Mouse (Mus musculus): ENCODE data around the gene Urgcp. TPM values are rescaled to one million over a fixed set of nuclear protein-coding genes. Genes with fewer than 3 reads are reported as not detected.

The Urgcp gene
- polyA plus RNA-seq, 1 experiment from 2014 or later = 29.1 TPM

- Histone ChIP-seq H3K4me2 (no peak overlapping the region), H3K9ac (no peak overlapping the region), H3K36me3 (peaks cover 15% of the 10 kb centered on the region; the same call in 1 of the 2 replicates), H3K9me3 (no peaks in the 10 kb centered on the region), H3K4me1 (replicated peaks) (no peaks in the 10 kb centered on the region), H3K4me3 (no peak overlapping the region), H3K27ac (replicated peaks) (no peak overlapping the region), H3K27me3 (no peaks in the 10 kb centered on the region)
- ATAC-seq (ENCODE audit: low read depth) = no peak
- WGBS = 93% methylated on average over 6 of the region's 6 CpGs
These were observed 17.9 kb upstream of the Urgcp start for GRCm38 (mm10) chr11:5780035-5780499.

GRCm38 (mm10) chr11:5778481-5778880 lies 16.3 kb upstream of the Urgcp start:
- Histone ChIP-seq H3K27me3 (no peaks in the 10 kb centered on the region), H3K4me3 (no peak overlapping the region), H3K9me3 (no peaks in the 10 kb centered on the region), H3K36me3 (peaks cover 15% of the 10 kb centered on the region; the same call in 1 of the 2 replicates), H3K4me1 (replicated peaks) (no peaks in the 10 kb centered on the region), H3K4me2 (no peak overlapping the region), H3K9ac (no peak overlapping the region), H3K27ac (replicated peaks) (no peak overlapping the region)
- no peak for ATAC-seq (ENCODE audit: low read depth)
- 69% methylated on average over 2 of the region's 2 CpGs for WGBS

GRCm38 (mm10) chr11:5766019-5766418 lies 3.8 kb upstream of the Urgcp start:
- ATAC-seq (ENCODE audit: low read depth) = no peak
- Histone ChIP-seq H3K36me3 (peaks cover 24% of the 10 kb centered on the region), H3K27ac (replicated peaks) (no peak overlapping the region), H3K9ac (no peak overlapping the region), H3K4me3 (no peak overlapping the region), H3K27me3 (no peaks in the 10 kb centered on the region), H3K4me2 (no peak overlapping the region), H3K4me1 (replicated peaks) (peaks cover 6% of the 10 kb centered on the region), H3K9me3 (no peaks in the 10 kb centered on the region)
- WGBS = 89% methylated on average over 6 of the region's 6 CpGs

- Histone ChIP-seq H3K4me2 (peak overlapping the region; percentile 88), H3K9me3 (no peaks in the 10 kb centered on the region), H3K9ac (peak overlapping the region; percentile 82), H3K4me1 (replicated peaks) (peaks cover 21% of the 10 kb centered on the region), H3K27ac (replicated peaks) (peak overlapping the region; percentile 95), H3K4me3 (peak overlapping the region; percentile 63), H3K36me3 (0 out of 2 replicates have a peak, but pooled peaks cover 3% of the 10 kb centered on the region), H3K27me3 (no peaks in the 10 kb centered on the region)
- 19% methylated on average over 6 of the region's 6 CpGs for WGBS
- ATAC-seq (ENCODE audit: low read depth) = peak; percentile 66
These were observed 432 bp upstream of the Urgcp start for GRCm38 (mm10) chr11:5762633-5762982.

- no peak overlapping the region for H3K4me3 ChIP-seq
- H3K36me3 ChIP-seq = peaks cover 7% of the 10 kb centered on the region; the same call in 1 of the 2 replicates
- no peak overlapping the region for H3K9ac ChIP-seq
- H3K27ac ChIP-seq (replicated peaks) = no peak overlapping the region
- no peak overlapping the region for H3K4me2 ChIP-seq
- no peaks in the 10 kb centered on the region for H3K27me3 ChIP-seq
- peaks cover 14% of the 10 kb centered on the region for H3K9me3 ChIP-seq
- ATAC-seq (ENCODE audit: low read depth) = no peak
- H3K4me1 ChIP-seq (replicated peaks) = peaks cover 4% of the 10 kb centered on the region; the same call in 1 of the 2 replicates
- WGBS = 90% methylated on average over 2 of the region's 2 CpGs
These were observed 8.4 kb downstream of the Urgcp start for GRCm38 (mm10) chr11:5753755-5754154.

GRCm38 (mm10) chr11:5744951-5745350 lies 17.2 kb downstream of the Urgcp start:
- no peak for ATAC-seq (ENCODE audit: low read depth)
- H3K9me3 ChIP-seq = peaks cover 4% of the 10 kb centered on the region; the same call in 1 of the 2 replicates
- no peak overlapping the region for H3K4me2 ChIP-seq
- H3K4me1 ChIP-seq (replicated peaks) = peaks cover 14% of the 10 kb centered on the region
- no peak overlapping the region for H3K27ac ChIP-seq (replicated peaks)
- H3K36me3 ChIP-seq = no peaks in the 10 kb centered on the region
- no peak overlapping the region for H3K4me3 ChIP-seq
- H3K27me3 ChIP-seq = no peaks in the 10 kb centered on the region
- WGBS = 82% methylated on average over 2 of the region's 2 CpGs
- H3K9ac ChIP-seq = no peak overlapping the region

- Histone ChIP-seq H3K36me3 (no peaks in the 10 kb centered on the region), H3K27ac (replicated peaks) (no peak overlapping the region), H3K4me3 (no peak overlapping the region), H3K9ac (no peak overlapping the region), H3K4me1 (replicated peaks) (peaks cover 18% of the 10 kb centered on the region), H3K4me2 (no peak overlapping the region), H3K27me3 (no peaks in the 10 kb centered on the region), H3K9me3 (peaks cover 4% of the 10 kb centered on the region; the same call in 1 of the 2 replicates)
- no peak for ATAC-seq (ENCODE audit: low read depth)
- WGBS = 79% methylated on average over 7 of the region's 7 CpGs
These were observed 20.1 kb downstream of the Urgcp start for GRCm38 (mm10) chr11:5742106-5742505.

GRCm38 (mm10) chr11:5740965-5741627 lies 21.1 kb downstream of the Urgcp start:
- peak overlapping the region; percentile 81 for H3K27ac ChIP-seq (replicated peaks)

GRCm38 (mm10) chr11:5740599-5740964 lies 21.6 kb downstream of the Urgcp start:
- ATAC-seq (ENCODE audit: low read depth) = peak; percentile 76
- Histone ChIP-seq H3K9me3 (no peaks in the 10 kb centered on the region), H3K4me3 (peak overlapping the region; percentile 90), H3K27me3 (no peaks in the 10 kb centered on the region), H3K36me3 (no peaks in the 10 kb centered on the region), H3K9ac (peak overlapping the region; percentile 97), H3K4me2 (peak overlapping the region; percentile 81), H3K4me1 (replicated peaks) (peaks cover 18% of the 10 kb centered on the region), H3K27ac (replicated peaks) (peak overlapping the region; percentile 81)
- WGBS = 1% methylated on average over 26 of the region's 26 CpGs

More at GRCm38 (mm10) chr11:5740965-5741627, 21.1 kb downstream of the Urgcp start:
- Histone ChIP-seq H3K4me2 (peak overlapping the region; percentile 81), H3K27me3 (no peaks in the 10 kb centered on the region), H3K9ac (peak overlapping the region; percentile 97), H3K4me1 (replicated peaks) (peaks cover 18% of the 10 kb centered on the region), H3K9me3 (no peaks in the 10 kb centered on the region), H3K4me3 (peak overlapping the region; percentile 90), H3K36me3 (no peaks in the 10 kb centered on the region)
- WGBS = under 1% methylated on average over 48 of the region's 50 CpGs
- ATAC-seq (ENCODE audit: low read depth) = peak; percentile 91

GRCm38 (mm10) chr11:5739846-5740245 lies 22.3 kb downstream of the Urgcp start:
- Histone ChIP-seq H3K27ac (replicated peaks) (0 out of 2 replicates have a peak overlapping the region, but pooled peaks have one; percentile 13), H3K36me3 (no peaks in the 10 kb centered on the region), H3K4me1 (replicated peaks) (peaks cover 18% of the 10 kb centered on the region), H3K4me3 (peak overlapping the region; percentile 90; the same call in 1 of the 2 replicates), H3K4me2 (peak overlapping the region; percentile 81), H3K27me3 (no peaks in the 10 kb centered on the region), H3K9ac (0 out of 2 replicates have a peak overlapping the region, but pooled peaks have one; percentile 50), H3K9me3 (no peaks in the 10 kb centered on the region)
- WGBS = 61% methylated on average over 3 of the region's 3 CpGs
- no peak for ATAC-seq (ENCODE audit: low read depth)

GRCm38 (mm10) chr11:5738888-5739632 lies 23.1 kb downstream of the Urgcp start:
- Histone ChIP-seq H3K4me2 (no peak overlapping the region), H3K27me3 (no peaks in the 10 kb centered on the region), H3K27ac (replicated peaks) (no peak overlapping the region), H3K9me3 (no peaks in the 10 kb centered on the region), H3K4me3 (no peak overlapping the region), H3K36me3 (no peaks in the 10 kb centered on the region), H3K9ac (no peak overlapping the region), H3K4me1 (replicated peaks) (peaks cover 18% of the 10 kb centered on the region)
- WGBS = 79% methylated on average over 5 of the region's 5 CpGs
- no peak for ATAC-seq (ENCODE audit: low read depth)

GRCm38 (mm10) chr11:5737137-5737536 lies 25.0 kb downstream of the Urgcp start:
- Histone ChIP-seq H3K9ac (no peak overlapping the region), H3K4me1 (replicated peaks) (peaks cover 29% of the 10 kb centered on the region), H3K4me2 (no peak overlapping the region), H3K27me3 (no peaks in the 10 kb centered on the region), H3K9me3 (no peaks in the 10 kb centered on the region), H3K4me3 (no peak overlapping the region), H3K27ac (replicated peaks) (no peak overlapping the region), H3K36me3 (no peaks in the 10 kb centered on the region)
- 94% methylated on average over 5 of the region's 5 CpGs for WGBS
- no peak for ATAC-seq (ENCODE audit: low read depth)

All from neural tube, embryonic 13.5 days (tissue).